Mouse (Mus musculus): ENCODE measurements at regions not wholly inside any gene's neighbourhood (a gene's known extent, or its start where the extent isn't known, plus 50 kb on each side); places are given as distances from the start of the nearest gene placed in this dataset.

GRCm38 (mm10) chr14:64580086-64580485 lies 476.0 kb downstream of the Prss52 start:
- 68% methylated on average over 4 of the region's 4 CpGs for WGBS
- no peaks in the 10 kb centered on the region for H3K4me1 ChIP-seq (replicated peaks)
- no peak for ATAC-seq (ENCODE audit: insufficient number of reproducible peaks, low FRiP score)
- no peaks in the 10 kb centered on the region for H3K36me3 ChIP-seq
- H3K9me3 ChIP-seq (replicated peaks): no peaks in the 10 kb centered on the region
- H3K9ac ChIP-seq: no peak overlapping the region
- no peak overlapping the region for H3K4me3 ChIP-seq
- no peak overlapping the region for H3K27ac ChIP-seq (ENCODE audit: poor library complexity, severe bottlenecking)
- H3K4me2 ChIP-seq: no peak overlapping the region
- peaks cover 62% of the 10 kb centered on the region for H3K27me3 ChIP-seq (replicated peaks)

DNA sequence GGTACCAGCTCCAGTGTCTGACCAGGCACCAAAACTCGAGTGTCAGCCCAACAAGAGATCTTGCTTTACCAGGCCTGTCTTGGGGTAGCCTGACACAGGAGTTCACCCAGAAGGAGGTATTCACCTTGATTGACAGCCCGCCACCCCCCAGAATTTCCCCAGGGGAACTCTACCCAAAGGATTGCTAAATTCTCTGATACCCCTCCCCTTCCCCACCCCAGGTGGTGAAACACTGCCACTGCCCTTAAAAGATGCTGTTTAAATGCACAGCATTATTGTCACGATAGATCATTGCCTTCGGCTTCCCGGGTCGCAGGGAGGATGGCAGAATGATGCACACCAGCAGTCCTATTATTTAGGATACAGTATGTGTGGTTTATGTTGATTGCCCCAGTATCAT lies 476.8 kb downstream of the Prss52 start:
- no peak overlapping the region for H3K4me3 ChIP-seq
- no peak overlapping the region for H3K27ac ChIP-seq (ENCODE audit: poor library complexity, severe bottlenecking)
- WGBS: 46% methylated on average over 6 of the region's 6 CpGs
- H3K9ac ChIP-seq: no peak overlapping the region
- no peaks in the 10 kb centered on the region for H3K9me3 ChIP-seq (replicated peaks)
- H3K36me3 ChIP-seq: no peaks in the 10 kb centered on the region
- no peak for ATAC-seq (ENCODE audit: insufficient number of reproducible peaks, low FRiP score)
- H3K4me1 ChIP-seq (replicated peaks): no peaks in the 10 kb centered on the region
- H3K4me2 ChIP-seq: no peak overlapping the region
- peaks cover 67% of the 10 kb centered on the region for H3K27me3 ChIP-seq (replicated peaks)

DNA sequence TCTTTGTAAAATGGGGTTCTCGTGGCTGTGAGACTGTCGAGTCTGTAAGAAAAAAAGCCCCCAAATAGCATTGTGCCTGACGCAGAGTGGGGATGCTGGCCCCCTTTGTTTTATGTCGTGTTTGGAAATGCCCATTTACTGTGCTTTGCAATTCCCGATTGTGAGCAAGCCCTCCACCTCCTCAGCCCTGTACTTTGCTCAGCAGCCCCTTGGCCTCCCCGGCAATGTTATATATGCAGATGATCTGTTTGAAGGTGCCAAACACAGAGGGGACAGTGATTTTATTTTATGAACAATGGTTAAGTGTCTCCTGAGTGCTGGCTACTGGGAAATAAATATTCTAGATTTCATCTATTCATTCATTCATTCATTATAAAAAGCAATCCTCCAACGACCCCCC lies 477.6 kb downstream of the Prss52 start:
- H3K4me1 ChIP-seq (replicated peaks): peaks cover 3% of the 10 kb centered on the region; the same call in 1 of the 2 replicates
- WGBS: 36% methylated on average over 7 of the region's 7 CpGs

GRCm38 (mm10) chr14:64582822-64583221 lies 478.7 kb downstream of the Prss52 start:
- Histone ChIP-seq H3K4me1 (replicated peaks) (peaks cover 15% of the 10 kb centered on the region), H3K9ac (no peak overlapping the region), H3K9me3 (replicated peaks) (no peaks in the 10 kb centered on the region), H3K36me3 (no peaks in the 10 kb centered on the region), H3K4me2 (no peak overlapping the region), H3K27ac (ENCODE audit: poor library complexity, severe bottlenecking) (no peak overlapping the region), H3K27me3 (replicated peaks) (peaks cover 85% of the 10 kb centered on the region), H3K4me3 (no peak overlapping the region)
- WGBS: 31% methylated on average over 4 of the region's 4 CpGs
- no peak for ATAC-seq (ENCODE audit: insufficient number of reproducible peaks, low FRiP score)

More for the DNA sequence above, 477.6 kb downstream of the Prss52 start:
- Histone ChIP-seq H3K4me3 (no peak overlapping the region), H3K4me2 (no peak overlapping the region), H3K9ac (no peak overlapping the region), H3K27me3 (replicated peaks) (peaks cover 74% of the 10 kb centered on the region), H3K36me3 (no peaks in the 10 kb centered on the region), H3K9me3 (replicated peaks) (no peaks in the 10 kb centered on the region), H3K27ac (ENCODE audit: poor library complexity, severe bottlenecking) (no peak overlapping the region)
- no peak for ATAC-seq (ENCODE audit: insufficient number of reproducible peaks, low FRiP score)

- Histone ChIP-seq H3K9ac (no peak overlapping the region), H3K36me3 (no peaks in the 10 kb centered on the region), H3K4me3 (no peak overlapping the region), H3K27me3 (replicated peaks) (peaks cover 91% of the 10 kb centered on the region), H3K4me2 (no peak overlapping the region), H3K4me1 (replicated peaks) (peaks cover 19% of the 10 kb centered on the region), H3K9me3 (replicated peaks) (no peaks in the 10 kb centered on the region), H3K27ac (ENCODE audit: poor library complexity, severe bottlenecking) (no peak overlapping the region)
- WGBS: 53% methylated on average over 5 of the region's 5 CpGs
- no peak for ATAC-seq (ENCODE audit: insufficient number of reproducible peaks, low FRiP score)
Observed at GRCm38 (mm10) chr14:64584221-64584620, 480.1 kb downstream of the Prss52 start.

DNA sequence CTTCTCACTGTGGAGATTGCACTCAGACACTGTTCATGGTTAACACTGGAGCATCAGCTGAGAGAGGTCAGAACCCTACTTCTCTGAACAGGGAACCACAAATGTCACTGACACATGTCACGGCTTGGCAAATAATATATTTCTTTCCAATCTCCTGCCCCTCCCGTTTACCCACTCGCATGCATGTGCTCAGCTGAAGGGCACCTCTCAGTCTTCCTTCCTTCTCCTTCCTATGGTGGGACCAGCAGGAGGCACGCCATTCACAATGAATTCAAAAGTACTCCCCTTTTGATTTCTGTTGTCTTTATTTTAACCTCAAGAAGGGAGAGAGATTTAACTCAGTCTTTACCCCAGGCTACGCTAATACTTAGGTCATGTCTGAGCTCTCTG lies 481.0 kb downstream of the Prss52 start:
- Histone ChIP-seq H3K9ac (no peak overlapping the region), H3K4me2 (no peak overlapping the region), H3K27me3 (replicated peaks) (peaks cover 91% of the 10 kb centered on the region), H3K27ac (ENCODE audit: poor library complexity, severe bottlenecking) (no peak overlapping the region), H3K4me3 (no peak overlapping the region), H3K36me3 (no peaks in the 10 kb centered on the region), H3K9me3 (replicated peaks) (no peaks in the 10 kb centered on the region), H3K4me1 (replicated peaks) (peaks cover 25% of the 10 kb centered on the region)
- WGBS: 23% methylated on average over 5 of the region's 5 CpGs
- no peak for ATAC-seq (ENCODE audit: insufficient number of reproducible peaks, low FRiP score)

- H3K36me3 ChIP-seq: no peaks in the 10 kb centered on the region
- no peak for ATAC-seq (ENCODE audit: insufficient number of reproducible peaks, low FRiP score)
- H3K4me3 ChIP-seq: no peak overlapping the region
- peaks cover 30% of the 10 kb centered on the region for H3K4me1 ChIP-seq (replicated peaks)
- H3K27me3 ChIP-seq (replicated peaks): peaks cover 91% of the 10 kb centered on the region
- H3K4me2 ChIP-seq: no peak overlapping the region
- H3K27ac ChIP-seq (ENCODE audit: poor library complexity, severe bottlenecking): no peak overlapping the region
- WGBS: 6% methylated on average over 28 of the region's 28 CpGs
- no peaks in the 10 kb centered on the region for H3K9me3 ChIP-seq (replicated peaks)
- no peak overlapping the region for H3K9ac ChIP-seq
Observed at GRCm38 (mm10) chr14:64585471-64586192, 481.5 kb downstream of the Prss52 start.

DNA sequence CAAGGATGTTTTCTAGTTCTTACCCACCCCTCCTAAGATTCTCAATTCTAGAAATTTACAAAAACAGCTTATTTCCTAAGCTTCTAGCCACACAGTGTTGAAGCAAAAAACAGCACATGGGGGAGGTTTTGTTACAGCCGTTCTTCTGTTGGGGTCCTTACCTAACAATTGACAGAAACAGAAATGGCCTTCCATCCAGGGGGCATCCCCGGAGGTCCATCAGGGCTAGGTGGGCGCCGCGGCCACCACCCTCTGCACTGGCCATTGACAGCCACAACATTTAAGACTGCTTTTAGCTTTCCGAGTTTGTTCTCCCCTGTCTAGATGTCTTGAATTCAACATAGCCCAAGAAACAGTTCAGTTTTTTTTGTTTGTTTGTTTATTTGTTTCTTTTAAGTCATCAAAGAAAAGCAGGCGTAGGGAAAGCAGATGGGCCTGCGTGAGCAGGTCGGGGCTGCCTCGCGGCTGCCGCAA lies 482.3 kb downstream of the Prss52 start:
- H3K36me3 ChIP-seq: no peaks in the 10 kb centered on the region
- H3K27ac ChIP-seq (ENCODE audit: poor library complexity, severe bottlenecking): no peak overlapping the region
- H3K9ac ChIP-seq: no peak overlapping the region
- 3% methylated on average over 12 of the region's 12 CpGs for WGBS
- H3K27me3 ChIP-seq (replicated peaks): peaks cover 92% of the 10 kb centered on the region
- no peak for ATAC-seq (ENCODE audit: insufficient number of reproducible peaks, low FRiP score)
- peak overlapping the region; percentile 95 for H3K4me2 ChIP-seq
- H3K9me3 ChIP-seq (replicated peaks): no peaks in the 10 kb centered on the region
- peak overlapping the region; percentile 58 for H3K4me3 ChIP-seq
- peaks cover 34% of the 10 kb centered on the region for H3K4me1 ChIP-seq (replicated peaks)

- WGBS: 1% methylated on average over 58 of the region's 58 CpGs
- Histone ChIP-seq H3K4me1 (replicated peaks) (peaks cover 34% of the 10 kb centered on the region), H3K27me3 (replicated peaks) (peaks cover 93% of the 10 kb centered on the region), H3K4me2 (peak overlapping the region; percentile 95), H3K36me3 (no peaks in the 10 kb centered on the region), H3K9me3 (replicated peaks) (no peaks in the 10 kb centered on the region), H3K27ac (ENCODE audit: poor library complexity, severe bottlenecking) (no peak overlapping the region), H3K4me3 (peak overlapping the region; percentile 58), H3K9ac (peak overlapping the region; percentile 12; the same call in 1 of the 2 replicates)
- peak; percentile 61; the same call in 1 of the 2 replicates for ATAC-seq (ENCODE audit: insufficient number of reproducible peaks, low FRiP score)
Observed at GRCm38 (mm10) chr14:64586860-64587698, 483.0 kb downstream of the Prss52 start.

DNA sequence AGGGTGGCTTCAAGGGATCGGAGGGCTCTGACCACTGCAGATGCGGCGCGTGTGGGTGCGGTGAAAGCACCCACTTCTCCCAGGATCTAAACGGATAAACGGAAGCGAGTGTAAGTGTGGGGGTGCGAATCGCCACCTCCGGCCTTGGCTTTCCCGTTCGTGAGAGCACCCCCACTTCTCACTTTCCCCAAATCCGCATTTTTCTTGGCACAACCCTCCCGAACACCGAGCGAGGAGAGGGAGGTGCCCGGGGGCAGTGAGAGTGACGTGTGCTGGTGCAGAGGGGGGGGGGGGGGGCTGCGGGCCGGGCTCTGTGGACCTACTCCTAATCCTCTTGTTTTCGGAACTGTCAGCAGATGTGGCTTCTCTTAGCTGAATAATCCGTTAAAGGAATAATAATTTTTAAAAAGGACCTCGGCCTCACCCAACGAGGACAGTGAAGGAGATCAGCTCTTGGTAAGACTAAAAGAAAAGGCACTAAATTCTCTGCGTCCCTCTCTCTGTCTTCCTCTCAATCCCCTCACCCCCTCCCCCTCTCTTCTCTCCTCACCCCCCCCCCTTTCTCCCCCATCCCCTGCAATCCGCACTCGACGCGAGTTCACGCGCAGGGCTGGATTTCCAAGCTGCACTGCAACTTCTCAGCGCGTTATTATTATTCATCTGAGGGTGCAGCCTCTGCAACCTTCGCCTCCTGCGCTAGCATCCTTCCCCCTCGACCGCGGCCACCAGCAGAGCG lies 483.8 kb downstream of the Prss52 start:
- Histone ChIP-seq H3K9me3 (replicated peaks) (no peaks in the 10 kb centered on the region), H3K36me3 (no peaks in the 10 kb centered on the region), H3K4me3 (peak overlapping the region; percentile 58), H3K4me1 (replicated peaks) (peaks cover 34% of the 10 kb centered on the region), H3K27ac (ENCODE audit: poor library complexity, severe bottlenecking) (no peak overlapping the region), H3K9ac (peak overlapping the region; percentile 12; the same call in 1 of the 2 replicates), H3K4me2 (peak overlapping the region; percentile 95), H3K27me3 (replicated peaks) (peaks cover 94% of the 10 kb centered on the region)
- no peak for ATAC-seq (ENCODE audit: insufficient number of reproducible peaks, low FRiP score)
- WGBS: under 1% methylated on average over 40 of the region's 40 CpGs

DNA sequence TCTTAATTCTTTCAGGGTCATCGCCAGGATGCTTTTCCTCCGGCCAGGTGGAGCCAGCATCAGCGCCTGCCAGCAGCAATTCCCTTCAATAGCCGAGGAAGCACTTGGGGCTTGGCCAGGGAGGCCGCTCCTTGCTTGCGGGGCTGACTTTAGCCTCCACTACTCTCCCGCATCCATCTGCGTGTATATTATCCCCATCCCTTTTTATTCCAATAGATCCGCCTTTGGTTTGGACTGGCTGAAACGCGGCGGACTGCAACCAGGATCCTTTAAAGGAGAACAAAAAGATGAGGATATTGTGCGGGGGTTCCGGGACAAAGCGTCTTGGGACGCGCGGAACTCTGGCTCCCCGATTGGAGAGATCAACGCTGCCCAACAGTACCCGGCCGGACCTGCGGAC lies 484.5 kb downstream of the Prss52 start:
- Histone ChIP-seq H3K27me3 (replicated peaks) (peaks cover 94% of the 10 kb centered on the region), H3K9ac (no peak overlapping the region), H3K36me3 (no peaks in the 10 kb centered on the region), H3K4me3 (no peak overlapping the region), H3K9me3 (replicated peaks) (no peaks in the 10 kb centered on the region), H3K4me1 (replicated peaks) (peaks cover 34% of the 10 kb centered on the region), H3K4me2 (no peak overlapping the region), H3K27ac (ENCODE audit: poor library complexity, severe bottlenecking) (no peak overlapping the region)
- no peak for ATAC-seq (ENCODE audit: insufficient number of reproducible peaks, low FRiP score)
- WGBS: under 1% methylated on average over 23 of the region's 23 CpGs
